Mouse (Mus musculus) common myeloid progenitor, adult 5-6 weeks (primary cell): ENCODE data around the gene Pkig. TPM values are rescaled to one million over a fixed set of nuclear protein-coding genes. Genes with fewer than 3 reads are reported as not detected.

Source experiments
- ATAC-seq: replicated peaks from 2 replicates; pipeline ENCODE4 v1.8.0; 2016; ENCODE audit warnings: low read depth, mild to moderate bottlenecking, moderate TSS enrichment, inconsistent platforms; ENCODE audit not compliant: poor library complexity, severe bottlenecking
- total RNA-seq: library from RNA; stranded (forward); fragments of 200-1000, 187-1606 nt; gene quantifications from 2 replicates; pipeline ENCODE4 v1.2.3, GENCODE M21; 2017

The Pkig gene
- total RNA-seq, 1 experiment from 2014 or later = 44.8 TPM

DNA sequence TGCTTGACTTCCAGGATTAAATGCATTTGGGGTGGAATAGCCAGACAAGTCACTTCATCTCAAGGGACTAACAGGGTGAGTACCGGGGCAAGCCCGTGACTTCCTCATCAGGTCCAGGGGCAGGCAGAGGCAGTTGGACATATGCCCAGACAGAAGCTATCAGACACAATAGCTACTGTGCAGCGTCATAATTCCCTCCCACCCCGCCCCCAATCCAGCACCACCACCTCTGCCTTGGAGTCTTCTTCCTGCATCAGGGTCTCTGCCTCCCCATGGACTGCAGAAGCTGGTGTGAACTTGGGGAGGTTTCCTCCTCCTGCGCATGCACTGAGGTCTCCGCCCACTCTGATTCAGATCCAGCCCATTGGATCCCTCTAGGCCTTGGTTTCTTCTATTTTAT, 77.8 kb downstream of the Pkig start:
- ATAC-seq = peak; percentile 86

DNA sequence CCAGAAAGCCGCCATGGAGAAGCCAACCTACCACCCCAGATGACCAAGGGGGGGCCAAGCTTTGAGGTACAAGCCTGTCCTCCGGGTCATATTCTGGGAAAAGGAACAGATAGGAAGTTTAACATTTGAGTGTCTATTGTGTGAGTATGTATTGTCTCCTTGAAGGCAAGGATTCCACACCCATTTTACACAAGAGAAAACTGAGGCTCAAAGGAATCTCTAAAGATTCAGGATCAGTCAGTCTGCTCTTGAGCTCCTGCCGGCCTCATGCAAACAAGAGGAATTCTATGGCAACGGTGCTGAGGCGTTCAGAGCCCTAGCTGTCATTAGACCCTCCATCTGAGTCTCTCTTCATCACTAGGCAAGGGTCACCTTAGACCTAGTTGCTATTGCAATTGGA, 84.5 kb downstream of the Pkig start:
- no peak for ATAC-seq

DNA sequence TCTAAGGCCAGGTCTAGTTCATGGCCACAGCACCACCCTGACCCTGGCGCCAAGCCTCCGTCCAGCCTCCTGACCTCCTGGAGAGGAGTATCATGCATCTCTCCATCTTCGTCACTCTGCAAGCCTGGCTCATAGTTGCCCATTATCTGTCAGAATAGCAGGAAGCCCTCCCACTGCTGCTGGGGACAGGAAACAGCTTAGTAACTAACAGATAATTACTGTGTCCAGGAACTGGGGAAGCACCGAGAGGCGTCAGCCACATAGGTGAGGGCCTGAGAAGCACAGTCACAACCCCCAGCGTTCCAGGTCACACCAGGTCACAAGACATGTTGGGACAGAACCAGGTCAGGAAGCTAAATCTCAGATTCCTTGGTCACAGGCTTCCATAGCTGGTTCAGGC, 85.2 kb downstream of the Pkig start:
- peak; percentile 48 for ATAC-seq

DNA sequence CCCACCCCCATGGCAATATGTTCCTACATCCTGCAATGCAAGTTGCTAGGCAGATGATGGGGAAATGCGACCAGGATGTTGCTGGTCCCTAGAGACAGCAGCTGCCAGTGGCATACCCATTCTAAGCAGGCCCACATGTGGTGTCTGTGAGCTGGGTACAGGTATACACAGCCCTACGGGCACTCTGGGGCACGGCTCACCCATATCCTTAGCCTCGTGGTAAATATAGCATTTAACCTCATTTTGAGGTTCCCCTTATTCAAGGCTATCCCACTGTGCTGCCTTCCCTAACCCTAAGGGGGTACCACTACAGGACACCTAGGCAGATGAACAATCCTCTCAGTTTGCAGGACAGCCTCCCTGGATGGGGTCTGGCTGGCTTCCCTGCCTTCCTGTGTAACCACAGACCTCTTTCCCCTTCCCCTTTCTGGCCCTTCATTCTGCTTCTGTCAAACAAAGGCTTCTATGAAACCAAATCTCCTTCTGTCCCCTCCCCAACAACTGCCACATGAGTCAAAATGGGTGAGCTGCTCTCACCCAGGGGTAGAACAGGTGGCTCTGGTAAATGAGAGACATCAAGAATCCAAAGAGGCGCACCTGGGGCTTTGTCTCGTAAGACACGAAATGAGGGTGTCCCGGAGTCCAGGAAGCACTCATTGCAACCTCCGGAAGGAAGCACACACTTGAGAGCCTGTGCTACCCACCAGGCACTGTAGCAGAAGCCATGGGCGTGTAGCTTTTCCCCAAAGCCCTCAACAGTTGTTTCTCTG, 86.8 kb downstream of the Pkig start:
- ATAC-seq = peak; percentile 47

DNA sequence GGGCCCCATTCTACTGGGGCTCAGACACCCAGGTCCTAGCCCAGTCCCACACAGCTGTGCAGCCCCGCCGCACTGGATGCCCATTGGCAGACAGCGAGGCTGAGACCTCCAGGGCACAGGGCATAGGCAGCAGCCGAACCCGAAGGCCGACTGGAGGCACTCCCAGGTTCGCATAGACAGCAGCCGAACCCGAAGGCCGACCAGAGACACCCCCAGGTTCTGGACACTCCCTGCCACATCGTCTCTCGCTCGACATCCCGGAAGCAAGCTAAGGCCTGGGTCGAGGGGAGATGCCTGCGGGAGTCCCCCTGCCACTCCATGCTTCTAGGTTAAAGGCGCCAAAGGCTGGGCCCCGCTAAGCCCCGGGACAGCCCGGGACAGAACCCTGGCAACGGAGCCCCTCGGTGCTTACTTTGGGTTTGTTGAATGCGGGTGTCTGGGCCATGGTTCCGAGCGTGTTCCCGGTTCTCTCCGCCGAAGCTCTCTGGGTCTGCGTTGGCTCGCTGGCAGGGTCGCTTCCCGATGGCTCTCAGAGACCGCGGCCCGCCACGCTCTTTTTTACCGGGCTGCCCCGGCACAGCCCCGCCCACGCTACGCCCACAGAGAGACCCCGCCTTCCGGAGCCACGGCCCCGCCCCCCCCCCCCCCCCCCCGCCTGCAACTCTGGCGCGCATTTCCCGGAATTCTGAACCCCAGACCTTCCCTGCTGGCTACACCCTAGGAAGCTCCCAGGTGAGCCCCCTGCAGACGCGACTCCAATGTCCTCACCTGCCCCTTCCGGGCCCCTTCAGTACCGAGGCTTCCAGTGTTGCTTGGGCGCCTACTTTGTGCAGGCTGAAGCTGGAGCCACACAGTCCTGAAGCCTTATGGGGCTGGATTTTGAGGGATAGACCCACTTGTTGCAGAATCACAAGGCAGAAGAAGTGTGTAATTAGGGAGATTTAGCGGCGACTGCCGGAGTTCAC, 91.7 kb downstream of the Pkig start, which contains the start of gene Ada:
Gene Ada, minus strand, starts transcription at position 593 of the 965 bp plus-strand sequence.
- peak; percentile 70 for ATAC-seq

DNA sequence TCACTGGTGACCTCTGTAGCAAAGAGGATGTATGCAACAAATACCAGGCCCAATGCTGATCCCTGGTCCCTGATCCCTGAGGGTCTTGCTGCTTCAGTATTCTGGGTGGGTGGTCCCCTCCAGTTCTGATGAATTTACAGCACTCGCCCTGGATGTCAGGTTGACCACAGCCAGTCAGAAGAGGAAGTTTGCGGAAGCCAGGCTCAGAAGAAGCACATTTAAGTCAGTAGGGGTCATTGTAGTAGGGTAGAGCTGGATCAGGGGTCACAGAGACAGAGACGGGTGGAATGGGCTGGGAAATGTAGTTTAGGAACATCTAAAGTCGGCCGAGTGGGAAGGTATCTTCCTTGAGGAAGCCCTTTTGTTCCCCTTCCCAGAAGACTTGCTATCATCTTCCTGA, 96.0 kb downstream of the Pkig start:
- ATAC-seq = peak; percentile 53

DNA sequence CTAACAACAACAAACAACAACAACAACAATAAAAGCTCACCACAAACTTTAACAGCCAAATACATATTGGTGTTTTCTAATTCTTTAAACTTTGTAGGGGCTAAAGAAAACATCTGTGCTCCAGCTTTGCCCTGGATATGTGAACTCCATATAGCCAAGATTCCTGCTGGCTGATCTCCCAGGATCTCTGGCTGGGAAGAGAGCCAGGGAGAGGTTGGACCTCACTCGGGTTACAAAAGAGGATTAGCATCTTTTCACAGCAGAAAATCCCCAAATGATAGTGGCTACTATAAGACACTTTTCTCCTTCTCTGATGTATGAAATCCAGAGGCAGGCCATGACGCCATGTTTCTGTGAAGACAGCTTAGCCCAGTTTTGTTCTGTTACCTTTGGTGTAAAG, 98.5 kb downstream of the Pkig start:
- no peak for ATAC-seq

DNA sequence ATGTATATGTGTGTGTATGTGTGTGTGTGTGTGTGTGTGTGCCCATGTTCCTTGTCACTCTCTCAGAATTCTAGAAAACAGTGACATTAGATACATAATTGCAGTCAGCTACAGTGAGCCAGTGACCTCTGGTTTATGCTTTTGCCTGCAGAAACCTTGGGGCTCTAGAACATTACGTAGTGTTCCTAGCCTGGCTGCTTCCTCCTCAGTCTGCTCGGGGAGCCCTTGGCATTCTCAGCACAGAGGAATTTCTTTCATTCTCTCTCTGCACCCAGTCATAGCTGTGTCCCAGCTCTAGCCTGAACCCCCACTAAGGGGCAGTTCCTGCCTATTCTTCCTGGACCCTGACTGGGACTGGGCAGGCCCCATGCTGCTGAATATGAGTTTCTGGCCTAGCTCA, 100.0 kb downstream of the Pkig start:
- ATAC-seq = no peak

DNA sequence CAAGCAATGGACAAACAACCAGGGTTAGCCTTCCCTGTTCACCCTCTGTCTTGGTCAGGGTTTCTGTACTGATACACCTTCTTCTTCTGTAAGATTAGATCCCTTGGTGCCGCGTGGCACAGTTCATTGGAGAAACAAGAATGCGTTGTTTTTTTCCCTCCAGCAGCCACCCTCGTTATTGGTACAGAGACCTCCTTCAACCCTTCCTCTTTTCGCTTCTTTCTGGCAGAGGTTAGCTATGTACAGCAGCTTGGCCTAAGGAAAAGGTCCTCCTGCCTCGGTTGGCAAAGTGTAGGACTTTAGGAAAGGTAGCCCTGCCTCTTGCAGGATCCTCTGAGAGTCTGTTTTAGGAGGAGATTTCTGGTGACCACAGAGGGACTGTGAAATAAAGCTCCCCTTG, 102.4 kb downstream of the Pkig start:
- ATAC-seq = peak; percentile 39; the same call in 1 of the 2 replicates

DNA sequence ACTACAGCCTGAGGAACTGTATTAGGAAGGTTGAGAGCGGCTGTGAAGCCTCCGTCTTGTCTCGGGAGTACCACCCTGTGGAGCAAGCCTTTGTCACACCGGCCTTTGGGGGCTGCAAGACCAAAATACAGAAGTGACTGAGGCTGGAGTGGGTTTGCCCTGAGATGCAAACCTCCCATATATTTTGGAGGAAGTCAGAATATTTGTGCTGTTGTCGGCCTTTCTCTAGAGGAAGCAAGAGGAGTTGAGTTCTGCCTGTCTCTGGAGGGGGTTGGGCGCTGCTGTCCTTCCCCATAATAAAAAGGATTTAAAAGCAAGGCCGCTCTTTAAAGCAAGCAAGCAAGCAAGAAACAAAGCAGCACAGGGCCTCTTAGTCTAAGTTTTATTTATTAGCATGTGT, 103.2 kb downstream of the Pkig start:
- ATAC-seq = peak; percentile 59

DNA sequence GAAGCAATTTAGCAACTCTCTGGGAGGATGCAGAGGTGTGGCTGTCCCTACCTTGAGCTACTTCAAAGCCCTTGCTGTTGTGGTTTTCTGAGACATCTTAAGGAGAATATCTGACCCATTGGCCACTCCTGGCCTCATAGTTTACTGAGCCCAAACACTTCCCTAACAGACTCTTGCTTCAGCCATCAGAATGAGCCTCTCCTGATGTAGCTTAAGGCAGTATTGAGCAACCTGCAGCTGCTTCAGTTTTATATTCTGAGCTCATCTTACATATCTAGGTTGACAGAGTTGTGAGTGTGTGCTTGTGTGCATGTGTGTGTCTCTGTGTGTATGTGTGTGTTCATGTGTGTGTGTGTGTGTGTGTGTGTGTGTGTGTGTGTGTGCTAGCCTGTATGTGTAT, 108.1 kb downstream of the Pkig start:
- no peak for ATAC-seq

DNA sequence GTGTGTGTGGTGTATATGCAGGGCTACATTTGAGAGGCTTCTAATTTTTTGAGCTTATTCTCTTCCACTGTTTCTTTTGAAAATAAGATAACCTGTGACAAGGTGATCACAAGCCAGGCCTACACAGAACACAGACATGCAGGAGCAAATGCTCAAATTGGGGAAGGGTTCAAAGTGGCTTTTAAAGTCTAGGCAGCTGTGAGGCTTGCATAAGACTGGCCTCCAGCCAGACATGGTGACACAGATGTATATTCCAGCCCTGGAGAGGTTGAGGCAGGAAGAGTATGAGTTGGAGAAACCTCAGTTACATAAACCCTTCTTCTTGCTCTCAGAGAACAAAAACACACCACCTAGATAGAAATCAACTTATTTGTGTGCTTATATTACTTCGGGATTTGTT, 108.7 kb downstream of the Pkig start:
- ATAC-seq = peak; percentile 68

DNA sequence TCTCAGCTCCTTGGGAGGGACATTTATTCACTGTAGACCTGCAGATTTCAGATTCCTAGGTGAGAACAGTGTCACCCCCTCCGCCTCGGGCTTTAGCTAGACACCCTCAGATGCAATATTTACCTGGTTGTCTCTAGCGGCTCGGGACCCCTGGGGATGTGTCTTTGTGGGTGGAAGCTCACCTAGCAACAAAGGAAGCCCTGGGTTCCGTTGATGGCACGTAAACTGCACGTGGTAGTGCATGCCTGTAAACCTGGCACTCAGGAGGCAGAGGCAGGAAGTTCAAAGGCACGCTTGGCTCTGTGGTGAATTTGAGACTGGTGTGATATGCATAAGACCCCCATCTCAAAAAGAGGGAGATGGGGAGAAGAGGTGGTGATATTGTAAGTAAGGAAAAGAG, 112.5 kb downstream of the Pkig start:
- ATAC-seq = no peak

Other genes with a start within 250 kb of the Pkig start
- 95.2 and 99.9 TPM in 2 replicates for gene Oser1, start 233.7 kb upstream of the Pkig start, total RNA-seq
- gene Gdap1l1, start 219.9 kb upstream of the Pkig start, total RNA-seq = 0.73 TPM in 1 of 2 replicates, not detected in the other
- 3.9 and 5.2 TPM in 2 replicates for gene Fitm2, start 185.8 kb upstream of the Pkig start, total RNA-seq
- gene R3hdml, start 166.1 kb upstream of the Pkig start, total RNA-seq = not detected in 2 replicates
- gene Hnf4a, start 151.6 kb upstream of the Pkig start, total RNA-seq = 4.1 and 6.1 TPM in 2 replicates
- gene Ttpal, start 56.1 kb upstream of the Pkig start, total RNA-seq = 7.7 and 10.6 TPM in 2 replicates
- gene Serinc3, start 13.3 kb upstream of the Pkig start, total RNA-seq = 646 and 682 TPM in 2 replicates
- 16.9 and 17.6 TPM in 2 replicates for gene Ada, start 91.9 kb downstream of the Pkig start, total RNA-seq
- not detected in 2 replicates for gene Ccn5, start 162.5 kb downstream of the Pkig start, total RNA-seq
- not detected in 2 replicates for gene Kcnk15, start 195.3 kb downstream of the Pkig start, total RNA-seq